Mouse (Mus musculus): Measurements from ENCODE around the gene Simc1. TPM values are rescaled to one million over a fixed set of nuclear protein-coding genes. Genes with fewer than 3 reads are reported as not detected.

Gene Simc1
- polyA plus RNA-seq (2021; fragmentation: Nextera tagmentation), result 4.8 and 5.1 TPM in 2 replicates
- long read RNA-seq, experiment 1, full-length matches to known transcripts, result 18 of 32 reads
- long read RNA-seq, experiment 1, partial matches to known transcripts, result 8 of 32 reads
- long read RNA-seq, experiment 1, other reads (novel, unspliced or antisense), result 6 of 32 reads
- long read RNA-seq, experiment 2, partial matches to known transcripts, result 3 of 4 reads
- long read RNA-seq, experiment 2, other reads (novel, unspliced or antisense), result 1 of 4 reads

DNA sequence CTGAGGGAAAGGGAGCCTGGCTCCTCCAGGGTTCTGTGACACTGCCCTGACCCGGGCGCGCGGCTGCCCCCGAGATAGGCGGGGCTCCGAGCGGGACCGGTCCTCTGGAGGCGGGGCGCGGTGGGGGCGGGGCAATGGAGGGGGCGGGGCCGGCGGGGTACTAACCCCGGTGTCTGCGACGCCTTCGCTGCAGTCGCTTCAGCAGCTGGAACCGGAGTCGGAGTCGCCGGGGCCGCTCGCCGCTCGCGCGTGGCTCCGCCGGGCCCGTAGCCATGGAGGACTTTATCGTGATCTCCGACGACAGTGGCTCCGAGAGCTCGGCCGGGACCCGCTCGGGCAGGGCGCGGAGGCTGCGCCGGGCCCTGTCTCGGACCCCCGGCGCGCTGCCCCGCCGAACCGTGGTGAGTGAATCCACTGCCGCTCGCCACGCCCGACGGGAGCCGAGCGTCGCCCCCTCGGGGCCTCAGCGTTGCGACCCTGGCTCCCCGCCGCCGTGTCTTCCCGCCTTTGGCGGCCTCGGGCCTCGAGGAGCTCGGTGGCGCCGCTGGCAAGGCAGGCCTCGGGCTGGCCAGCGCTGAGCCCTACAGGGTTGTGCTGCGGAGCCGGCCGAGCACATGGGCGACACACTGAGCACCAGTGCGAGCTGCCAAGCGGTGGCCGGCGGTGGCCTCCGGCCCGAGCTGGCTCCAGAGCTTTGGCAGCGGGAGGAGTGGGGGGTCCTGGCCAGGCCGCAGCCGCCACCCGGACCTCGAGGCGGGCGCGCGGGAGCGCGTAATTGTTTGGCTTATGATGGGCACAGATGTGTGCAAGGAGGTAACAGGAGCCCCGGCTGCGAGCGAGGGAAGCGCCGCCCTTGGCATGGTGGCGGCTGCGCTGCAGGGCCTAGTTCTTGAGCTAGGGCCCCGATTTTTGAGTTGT lies at the start of gene Simc1:
Gene Simc1, plus strand, starts transcription at position 176 of the 918 bp plus-strand sequence.

DNA sequence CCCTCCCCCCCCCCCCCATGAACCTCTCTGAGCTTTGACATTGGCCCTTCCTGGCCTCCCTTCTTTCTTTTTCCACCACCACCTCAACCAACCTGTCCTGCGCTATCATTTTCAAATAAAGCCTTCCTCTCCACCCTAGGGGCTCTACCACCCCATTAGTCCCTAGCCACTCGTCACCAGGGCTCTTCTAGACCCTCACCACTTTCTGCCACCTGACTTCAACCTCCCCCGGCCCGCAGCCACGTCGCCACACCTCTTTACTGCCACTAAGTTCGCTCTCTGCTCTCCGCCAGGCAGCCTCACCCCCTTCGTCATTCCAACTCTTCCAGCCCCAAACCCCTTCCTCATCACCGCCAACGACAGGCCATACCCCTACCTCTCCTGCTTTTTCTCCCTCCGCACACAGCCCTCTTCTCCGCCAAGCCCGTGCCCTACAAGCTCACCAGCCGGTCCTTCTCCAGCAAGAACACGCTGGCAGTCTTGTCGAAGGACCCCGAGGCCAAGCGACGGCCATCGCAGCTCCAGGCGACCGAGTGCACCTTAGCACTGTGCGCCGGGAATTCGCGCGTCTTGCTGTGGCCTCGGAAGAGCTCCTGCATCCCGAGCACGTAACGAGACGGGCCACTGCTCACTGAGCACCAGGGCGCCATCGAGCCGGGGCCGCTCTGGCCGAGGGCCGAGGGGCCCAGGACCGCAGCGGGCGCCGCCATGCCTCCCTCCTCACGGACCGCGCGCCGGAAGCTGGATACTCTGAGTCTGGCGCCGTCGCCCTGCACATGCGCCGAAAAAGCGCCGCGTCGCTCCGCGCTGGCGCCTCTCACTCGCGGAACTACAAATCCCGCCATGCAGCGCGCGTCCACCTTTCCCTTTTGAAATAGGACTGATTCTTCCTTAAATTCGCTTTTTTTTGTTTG lies 35.2 kb upstream of the Simc1 start, which contains the start of gene Thoc3:
Gene Thoc3, minus strand, starts transcription at position 752 of the 914 bp plus-strand sequence.

GRCm38 (mm10) chr13:54565201-54565581 lies 61.6 kb downstream of the Simc1 start, which contains the start of gene 4833439L19Rik:
4833439L19Rik (minus strand) TSS chr13:54565435.

GRCm38 (mm10) chr13:54574854-54575481 lies 71.4 kb downstream of the Simc1 start, which contains the start of gene Arl10:
Arl10 (plus strand) TSS chr13:54575015.

DNA sequence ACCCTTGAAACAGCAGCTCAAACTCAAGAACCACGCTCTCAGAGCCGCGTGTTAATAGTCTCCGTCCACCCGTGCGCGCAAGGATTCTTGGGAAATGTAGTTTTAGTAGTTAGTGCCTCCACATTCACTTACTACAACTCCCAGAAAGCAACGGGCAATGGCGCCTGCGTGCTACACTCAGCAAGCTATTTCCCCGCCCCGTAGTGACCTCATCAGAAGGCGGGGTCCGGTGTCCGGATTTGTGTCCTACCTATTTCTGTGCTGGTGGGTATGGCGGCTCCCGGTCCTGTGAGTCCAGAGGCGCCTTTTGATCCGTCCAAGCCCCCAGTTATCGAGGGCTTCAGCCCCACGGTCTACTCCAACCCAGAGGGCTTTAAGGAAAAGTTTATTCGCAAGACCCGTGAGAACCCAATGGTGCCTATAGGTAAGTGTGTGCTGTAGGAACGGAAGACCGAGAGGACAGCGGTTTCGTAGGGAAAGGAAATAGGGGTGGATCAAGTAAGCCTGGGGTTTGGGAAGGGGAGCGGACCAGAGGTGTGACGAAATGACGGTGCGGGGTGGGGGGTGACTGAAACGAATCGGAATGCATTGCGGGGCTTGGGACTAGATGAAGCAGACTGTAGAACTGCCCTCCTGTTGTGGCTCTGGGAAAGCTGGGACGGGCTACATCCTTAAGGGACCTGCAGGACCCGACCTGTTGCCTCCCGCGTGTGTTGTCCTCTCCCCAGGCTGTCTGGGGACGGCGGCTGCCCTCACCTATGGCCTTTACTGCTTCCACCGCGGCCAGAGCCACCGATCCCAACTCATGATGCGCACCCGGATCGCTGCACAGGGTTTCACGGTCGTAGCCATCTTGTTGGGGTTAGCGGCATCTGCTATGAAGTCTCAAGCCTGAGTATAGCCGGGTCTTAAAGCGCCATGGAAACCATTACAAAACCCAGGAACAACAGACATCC lies 86.7 kb downstream of the Simc1 start, which contains the start of the genes Nop16 and Higd2a:
Gene Nop16, minus strand, starts transcription at position 95 of the 956 bp plus-strand sequence.
Gene Higd2a, plus strand, starts transcription at position 212 of the 956 bp plus-strand sequence.

Other genes with a start within 250 kb of the Simc1 start
- 221 and 225 TPM in 2 replicates for gene Cplx2, start 132.4 kb upstream of the Simc1 start, polyA plus RNA-seq (2021; fragmentation: Nextera tagmentation)
- gene Thoc3, start 34.9 kb upstream of the Simc1 start, polyA plus RNA-seq (2021; fragmentation: Nextera tagmentation), result 37.9 and 59.1 TPM in 2 replicates
- 144 and 231 TPM in 2 replicates for gene 4833439L19Rik, start 61.7 kb downstream of the Simc1 start, polyA plus RNA-seq (2021; fragmentation: Nextera tagmentation)
- gene Arl10, start 71.2 kb downstream of the Simc1 start, polyA plus RNA-seq (2021; fragmentation: Nextera tagmentation), result 29.6 and 29.7 TPM in 2 replicates
- gene Nop16, start 86.3 kb downstream of the Simc1 start, polyA plus RNA-seq (2021; fragmentation: Nextera tagmentation), result 26.8 and 33.1 TPM in 2 replicates
- 459 and 466 TPM in 2 replicates for gene Higd2a, start 86.4 kb downstream of the Simc1 start, polyA plus RNA-seq (2021; fragmentation: Nextera tagmentation)
- gene Cltb, start 107.6 kb downstream of the Simc1 start, polyA plus RNA-seq (2021; fragmentation: Nextera tagmentation), result 327 and 401 TPM in 2 replicates
- 32.3 and 53.8 TPM in 2 replicates for gene Faf2, start 118.0 kb downstream of the Simc1 start, polyA plus RNA-seq (2021; fragmentation: Nextera tagmentation)
- gene Rnf44, start 190.1 kb downstream of the Simc1 start, polyA plus RNA-seq (2021; fragmentation: Nextera tagmentation), result 51.4 and 177 TPM in 2 replicates
- gene Cdhr2, start 197.7 kb downstream of the Simc1 start, polyA plus RNA-seq (2021; fragmentation: Nextera tagmentation), result 0.27 and 0.29 TPM in 2 replicates
- gene Gprin1, start 246.1 kb downstream of the Simc1 start, polyA plus RNA-seq (2021; fragmentation: Nextera tagmentation), result 9.8 and 42.2 TPM in 2 replicates